Mouse (Mus musculus) T-helper 1 cell (primary cell): ENCODE measurements around the gene Dgkq.

Source experiments
- in situ Hi-C: fragments of 300-600 bp; cut with MboI, MseI; formaldehyde crosslinking; loops from one replicate; pipeline ENCODE4 v1.15.1; 2025; ENCODE audit warnings: high pct_unique_total_duplicates

The Dgkq gene

DNA sequence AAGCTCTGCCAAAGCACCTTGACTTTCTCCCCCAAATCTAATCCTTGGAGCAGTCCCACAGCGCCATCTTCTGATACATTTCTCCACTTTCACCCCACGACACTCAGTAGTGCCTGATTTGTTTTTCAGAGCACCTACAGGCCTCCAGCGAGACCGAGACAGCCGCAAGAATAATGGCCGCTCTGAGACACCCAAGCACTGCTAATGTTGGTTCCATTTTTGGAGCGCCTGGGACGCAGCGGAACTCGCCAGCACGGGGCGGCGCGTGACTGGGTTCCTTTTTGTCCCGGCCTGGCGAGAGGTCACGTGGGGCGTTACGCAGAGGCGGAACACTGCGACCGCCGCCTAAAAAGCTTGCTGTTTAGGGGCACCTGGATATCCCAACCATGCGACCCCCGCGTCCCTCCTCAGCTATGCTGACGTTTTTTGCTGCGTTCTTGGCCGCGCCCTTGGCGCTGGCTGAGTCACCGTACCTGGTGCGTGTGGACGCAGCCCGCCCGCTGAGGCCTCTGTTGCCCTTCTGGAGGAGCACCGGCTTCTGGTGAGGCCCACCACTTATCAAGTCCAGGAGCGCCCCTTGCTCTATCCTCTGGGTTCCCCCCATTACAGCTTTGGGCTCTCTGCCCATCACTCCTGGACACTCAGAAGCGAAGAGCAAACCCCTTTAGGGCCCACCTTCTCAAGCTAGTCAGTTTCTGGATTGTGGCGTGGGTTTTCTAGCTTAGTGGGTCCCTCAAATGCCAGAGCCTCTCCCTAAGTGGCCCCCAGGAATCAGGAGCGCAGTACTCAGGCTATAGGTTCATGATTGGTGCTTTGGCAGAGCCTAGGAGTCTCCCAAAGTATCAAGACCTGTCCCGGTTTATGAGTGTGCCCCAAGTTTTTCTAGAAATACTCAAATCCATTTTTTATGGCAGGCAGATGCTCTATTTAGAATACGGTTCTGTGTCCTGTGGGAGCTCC is at the start of gene Dgkq:
Gene Dgkq (minus strand): TSS at position 696 of the 960 bp plus-strand sequence.
- in situ Hi-C loops, result no loop called here

DNA sequence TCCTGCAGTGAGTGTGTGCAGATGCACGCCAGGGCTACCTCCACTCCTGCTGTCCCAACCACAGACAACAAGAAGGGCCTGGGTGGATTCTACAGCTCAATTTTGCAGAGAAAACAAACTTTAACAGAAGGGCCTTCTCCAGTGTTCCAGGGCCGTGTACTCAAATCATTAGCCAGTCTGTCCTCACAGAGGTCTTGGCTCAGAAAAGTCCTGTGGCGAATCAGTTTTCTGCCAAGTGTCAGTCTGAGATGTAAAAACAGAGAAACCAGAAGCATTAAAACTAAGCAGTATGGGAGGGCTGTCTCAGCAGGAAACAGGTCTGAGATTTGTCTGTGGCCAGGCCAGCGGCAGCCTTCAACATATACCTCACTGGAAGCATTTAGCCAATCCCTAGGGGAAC is 48.6 kb upstream of the Dgkq start:
- in situ Hi-C loops, result no loop called here

DNA sequence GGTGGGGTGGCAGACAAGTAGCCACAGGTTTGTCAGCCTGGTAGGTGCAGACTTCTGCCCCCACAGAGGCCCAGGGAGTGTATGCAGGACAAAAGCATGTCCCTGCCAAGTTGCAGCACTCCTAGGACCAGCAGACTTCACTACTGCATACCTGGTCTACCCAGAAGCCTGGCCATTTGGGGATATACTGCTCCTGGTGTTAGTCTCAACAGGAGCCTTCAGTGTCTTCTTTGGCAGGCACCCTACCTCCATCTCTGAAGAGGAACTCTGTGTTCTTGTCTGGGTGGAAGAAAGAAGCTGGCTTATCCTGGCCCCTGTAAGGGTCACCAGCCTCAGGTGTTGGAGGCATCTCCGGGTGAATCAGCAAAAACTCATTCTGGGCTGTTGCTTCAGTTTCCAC is 46.5 kb upstream of the Dgkq start:
- in situ Hi-C loops, result no loop called here

DNA sequence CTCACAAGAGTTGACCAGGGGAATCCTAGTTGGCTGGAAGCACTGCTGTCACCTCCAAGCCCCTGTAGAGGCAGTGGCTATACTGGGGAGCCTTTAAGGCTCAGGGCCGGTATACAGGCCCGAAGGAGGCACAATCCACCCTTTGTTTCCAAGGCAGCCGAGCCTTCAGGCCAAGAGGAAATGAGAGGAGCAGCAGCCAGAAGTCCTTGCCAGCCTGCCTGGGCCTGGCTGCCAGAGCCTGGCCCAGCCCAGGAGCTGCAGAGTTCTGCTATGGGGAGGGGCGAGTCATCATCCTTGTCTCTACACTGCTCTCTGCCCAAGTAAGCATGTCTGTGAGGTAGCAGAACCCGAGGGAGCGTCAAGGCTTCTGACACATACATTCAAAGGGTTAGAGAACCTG is 44.7 kb upstream of the Dgkq start:
- in situ Hi-C loops, result no loop called here

DNA sequence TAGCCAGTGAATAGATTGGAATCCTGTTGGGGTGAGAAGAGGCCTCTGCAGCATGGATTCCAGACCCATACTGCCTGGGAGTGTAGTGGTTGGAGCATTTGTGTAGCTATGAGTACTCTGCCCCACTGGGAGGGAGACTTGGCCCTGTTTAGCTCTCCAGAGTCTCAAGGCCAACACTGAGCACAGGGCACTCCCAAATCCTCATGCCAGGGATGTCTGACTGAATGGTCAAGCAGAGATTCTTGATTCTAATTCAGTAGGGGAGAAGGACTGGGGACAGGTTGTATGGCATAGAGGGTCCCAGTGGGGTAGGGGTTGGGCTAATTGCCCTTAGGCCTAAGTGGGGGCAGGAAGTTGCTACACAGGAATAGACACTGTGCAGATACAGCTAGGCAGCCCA is 44.2 kb upstream of the Dgkq start:
- in situ Hi-C loops, result no loop called here

DNA sequence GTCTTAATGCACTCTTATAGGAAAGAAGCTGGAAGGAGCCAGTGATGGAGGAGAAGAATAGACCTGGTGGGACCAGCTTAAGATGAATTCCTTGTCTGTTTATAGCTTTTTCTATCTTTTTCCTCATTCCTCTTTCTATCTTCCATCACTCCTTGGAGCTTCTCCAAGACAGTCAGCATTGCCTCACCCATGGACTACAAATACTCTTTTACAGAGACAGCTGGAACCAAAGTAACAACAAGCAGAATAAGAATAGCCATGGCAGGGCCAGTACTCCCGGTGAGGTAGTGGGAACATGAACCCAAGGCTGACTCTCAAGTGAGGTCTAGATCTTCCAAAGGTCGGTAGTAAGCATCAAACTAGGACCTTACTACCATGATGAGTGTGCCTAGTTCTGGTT is 43.6 kb upstream of the Dgkq start:
- in situ Hi-C loops, result no loop called here

DNA sequence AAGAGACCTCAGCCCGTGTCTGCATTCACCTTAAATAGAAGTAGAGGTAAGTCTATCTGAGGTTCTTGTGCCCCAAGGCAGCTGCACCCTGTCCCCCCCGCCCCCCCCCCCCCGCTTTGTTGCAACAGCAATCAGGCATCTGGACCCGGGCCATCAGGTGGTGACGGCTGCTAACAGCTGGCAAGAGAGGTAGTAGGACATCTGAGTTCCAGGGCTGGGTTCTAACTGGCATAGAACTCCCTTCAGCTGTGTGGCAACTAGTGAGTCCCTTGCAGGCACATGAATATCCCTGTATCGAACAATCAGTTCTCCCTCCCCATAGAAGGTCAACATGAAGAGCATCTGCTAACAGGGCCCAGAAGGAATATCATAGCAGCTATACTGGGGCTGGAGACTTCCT is 42.5 kb upstream of the Dgkq start:
- in situ Hi-C loops, result no loop called here

DNA sequence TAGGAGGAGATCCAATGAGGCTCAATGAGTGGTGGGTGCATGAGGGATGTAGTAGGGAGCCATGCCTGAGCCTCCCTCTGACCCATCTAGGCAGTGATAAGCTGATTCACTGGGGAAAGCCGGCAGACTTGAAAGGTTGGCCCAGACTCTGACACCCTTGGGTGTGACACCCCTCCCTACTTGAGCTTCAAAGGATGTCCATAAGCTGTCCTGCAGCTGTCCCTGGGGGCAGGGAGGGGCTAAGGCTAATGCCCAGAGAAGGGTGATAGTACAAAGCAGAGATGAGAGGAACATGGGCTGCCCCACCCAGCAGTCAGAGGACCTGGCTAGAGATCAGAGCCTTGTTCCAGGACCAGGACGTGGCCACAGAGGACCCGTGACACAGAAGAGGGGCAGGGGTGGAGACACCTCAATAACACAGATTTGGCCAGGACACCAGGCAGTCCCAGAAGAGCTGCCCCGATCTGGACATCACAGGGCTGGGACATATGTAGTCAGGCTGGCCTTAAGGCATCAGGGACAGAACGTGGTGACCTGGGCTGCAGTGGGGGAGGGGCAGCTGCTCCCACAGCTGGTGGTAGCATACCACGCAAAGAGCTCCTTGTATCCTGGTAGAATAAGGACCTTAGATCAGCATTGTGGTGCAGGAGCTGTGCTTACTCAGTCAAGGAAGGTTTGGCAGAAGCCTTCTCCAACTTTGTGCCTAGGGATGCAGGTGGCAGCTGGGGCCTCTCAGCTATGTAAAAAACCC is 39.7 kb upstream of the Dgkq start:
- in situ Hi-C loops, result no loop called here

DNA sequence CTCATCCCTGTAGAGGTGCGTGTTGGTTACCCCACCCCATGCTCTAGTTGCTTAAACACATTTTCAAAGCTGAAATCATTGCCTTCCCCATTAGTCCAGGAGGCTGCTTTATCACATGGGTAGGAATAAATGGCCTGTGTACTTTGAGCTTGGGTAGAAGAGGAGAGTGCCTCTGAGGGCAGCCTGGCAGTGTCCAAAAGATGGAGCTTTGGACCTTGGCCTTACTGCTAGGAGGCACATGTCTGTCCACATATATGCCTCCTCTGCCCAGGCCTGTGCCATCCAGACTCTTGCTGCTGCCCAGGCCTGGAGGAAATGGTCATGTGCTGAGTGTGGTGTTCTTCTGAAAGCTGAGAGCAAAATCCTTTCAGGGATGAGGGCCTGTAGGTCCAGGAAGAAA is 38.9 kb upstream of the Dgkq start:
- in situ Hi-C loops, result no loop called here

DNA sequence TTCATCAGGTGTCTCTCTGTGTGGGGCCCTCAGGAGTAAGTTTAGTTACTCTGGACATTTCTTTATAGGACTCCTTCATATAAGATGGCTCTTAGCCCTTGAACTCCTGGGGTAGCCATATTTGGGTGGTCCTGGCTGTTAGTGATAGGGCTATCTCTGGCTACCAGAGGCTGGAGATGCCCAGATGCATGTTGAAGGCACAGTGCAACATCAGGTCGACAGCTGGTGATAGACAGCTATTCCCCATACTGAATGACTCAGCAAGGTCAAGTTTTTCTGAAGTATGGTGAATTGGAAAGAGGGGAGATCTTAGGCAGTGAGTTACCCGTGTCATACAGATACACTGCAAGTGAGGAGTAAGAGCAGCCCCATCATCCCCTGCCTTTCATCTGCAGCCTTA is 38.3 kb upstream of the Dgkq start:
- in situ Hi-C loops, result no loop called here

DNA sequence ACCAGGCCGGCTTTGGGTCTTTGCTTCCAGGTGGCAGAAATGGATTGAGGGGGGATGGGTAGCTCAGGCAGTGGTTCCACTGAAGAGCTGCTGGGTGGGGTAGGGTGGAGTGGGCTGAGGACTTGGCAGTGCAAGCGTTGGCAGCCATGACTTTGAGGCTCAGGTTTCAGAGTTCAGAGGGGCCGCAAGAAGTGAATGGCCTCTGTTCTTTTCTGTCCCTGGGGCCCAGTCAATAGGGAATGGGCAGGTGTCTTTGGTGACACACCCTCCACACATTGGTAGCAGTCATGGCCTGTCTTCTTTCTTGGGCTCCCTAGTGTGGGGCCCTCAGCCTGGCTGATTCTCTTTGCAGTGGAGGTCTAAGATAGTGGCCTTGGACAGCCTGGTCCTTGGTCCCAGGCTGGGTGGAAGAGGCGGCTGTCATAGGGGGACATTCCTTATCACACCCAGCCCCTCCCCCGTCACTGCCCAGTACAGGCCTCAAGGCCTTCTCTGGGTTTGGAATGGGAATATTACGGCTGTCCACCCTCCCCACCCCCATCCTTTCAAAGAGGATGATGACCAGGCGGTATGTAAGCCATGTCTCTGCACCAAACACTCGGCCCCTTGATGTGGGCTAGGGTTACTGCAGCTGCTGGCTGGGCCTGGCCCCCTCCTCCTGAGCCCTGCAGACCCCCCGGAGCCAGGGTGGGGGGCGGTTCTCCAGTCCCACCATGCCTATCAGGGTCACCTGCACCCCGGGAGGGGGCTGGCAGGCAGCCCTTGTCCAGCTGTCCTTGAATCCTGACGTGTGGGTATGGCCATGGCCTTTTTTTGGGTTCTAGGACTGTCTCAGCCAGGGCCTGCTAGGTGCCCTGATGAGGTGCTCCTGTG is 34.5 kb upstream of the Dgkq start:
- in situ Hi-C loops, result no loop called here

DNA sequence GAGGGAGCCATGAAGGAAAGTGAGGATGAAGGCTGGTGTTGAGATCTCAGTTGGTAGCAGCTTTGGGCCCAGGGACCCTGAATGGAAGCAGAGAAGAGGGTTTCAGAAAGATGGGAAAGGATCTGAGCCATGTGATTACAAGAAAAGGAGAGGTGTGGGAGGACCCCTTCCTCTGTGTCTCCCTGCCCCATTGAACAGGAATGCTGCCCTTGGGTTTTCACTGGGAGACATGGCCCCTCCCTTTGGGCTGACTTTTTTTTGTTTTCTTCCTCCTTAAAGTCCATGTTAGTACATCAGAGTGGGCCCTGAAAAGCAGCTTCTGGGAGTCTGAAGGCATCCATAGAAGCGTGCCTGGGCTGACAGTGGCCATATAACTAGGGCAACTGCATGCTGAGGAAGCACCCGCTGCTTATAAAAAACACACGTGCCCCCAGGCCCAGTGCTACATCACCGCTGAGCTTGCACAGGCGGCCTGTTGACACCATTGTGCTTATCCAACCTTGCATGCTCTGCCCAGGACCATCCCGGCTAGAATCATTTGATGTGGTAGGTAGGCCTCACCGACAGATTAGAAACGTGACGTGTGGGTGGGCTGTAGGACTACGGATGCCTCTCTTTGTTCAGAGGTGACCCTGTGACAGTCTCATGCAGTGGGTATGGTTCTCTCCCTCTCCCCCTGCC is 32.0 kb upstream of the Dgkq start:
- in situ Hi-C loops, result no loop called here

DNA sequence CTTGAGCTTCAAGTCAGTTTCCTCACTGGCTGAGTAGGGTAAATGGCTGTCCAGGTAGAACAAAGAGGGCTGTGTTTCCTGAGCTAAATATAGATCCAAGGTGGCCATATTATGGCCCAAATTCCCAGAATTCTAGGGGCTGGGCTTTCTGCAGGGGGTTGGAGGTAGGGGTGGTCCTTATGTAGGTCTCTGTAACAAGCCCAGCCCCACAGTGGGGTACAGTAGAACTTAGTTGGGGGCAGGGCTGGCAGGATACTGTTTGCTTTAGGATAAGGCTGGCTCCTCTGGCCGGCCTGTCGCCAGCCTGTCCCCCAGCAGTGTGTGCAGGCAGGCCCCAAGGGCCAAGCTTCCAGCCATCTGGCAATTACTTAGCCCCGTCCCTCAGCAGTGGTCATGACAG is 30.9 kb upstream of the Dgkq start:
- in situ Hi-C loops, result no loop called here

DNA sequence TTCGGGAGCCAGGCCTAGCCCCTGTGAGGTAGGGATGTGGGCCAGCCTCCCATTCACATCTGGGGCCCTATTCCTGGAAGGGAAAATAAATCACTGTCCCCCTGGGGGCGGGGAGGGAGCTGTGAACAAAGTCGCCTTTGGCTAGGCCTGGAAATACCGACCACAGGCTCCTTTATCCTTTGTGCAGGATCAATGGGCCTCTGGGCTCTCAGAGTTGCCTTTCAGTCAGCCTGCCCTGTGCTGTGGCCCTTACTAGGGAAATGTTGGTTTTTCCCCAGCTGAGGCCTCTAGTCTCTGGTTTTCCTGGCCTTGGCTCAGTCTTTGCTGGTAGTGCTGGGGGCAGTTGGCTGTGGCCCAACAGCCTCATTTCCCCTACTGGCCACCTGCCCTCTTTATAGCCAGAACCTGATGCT is 27.9 kb upstream of the Dgkq start:
- in situ Hi-C loops, result no loop called here

DNA sequence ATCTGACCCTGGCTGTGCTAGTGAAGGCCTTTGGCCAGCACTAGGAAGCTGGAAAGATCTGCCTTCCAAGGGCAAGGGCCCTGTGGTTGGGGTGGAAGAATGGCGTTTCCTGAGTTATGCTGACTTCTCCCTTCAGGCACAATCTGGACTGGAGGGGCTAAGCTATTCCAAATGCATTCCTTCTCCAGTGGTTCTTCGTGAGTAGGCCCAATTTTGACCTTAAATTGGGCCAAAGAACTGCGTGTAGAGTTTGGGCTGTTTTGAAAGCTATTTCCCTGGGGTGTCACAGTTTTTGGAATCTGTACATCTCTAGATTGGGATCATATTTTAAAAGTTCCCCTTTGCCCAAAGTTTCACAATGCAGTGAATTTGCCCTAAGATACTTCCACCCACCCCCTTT is 27.1 kb upstream of the Dgkq start:
- in situ Hi-C loops, result no loop called here

DNA sequence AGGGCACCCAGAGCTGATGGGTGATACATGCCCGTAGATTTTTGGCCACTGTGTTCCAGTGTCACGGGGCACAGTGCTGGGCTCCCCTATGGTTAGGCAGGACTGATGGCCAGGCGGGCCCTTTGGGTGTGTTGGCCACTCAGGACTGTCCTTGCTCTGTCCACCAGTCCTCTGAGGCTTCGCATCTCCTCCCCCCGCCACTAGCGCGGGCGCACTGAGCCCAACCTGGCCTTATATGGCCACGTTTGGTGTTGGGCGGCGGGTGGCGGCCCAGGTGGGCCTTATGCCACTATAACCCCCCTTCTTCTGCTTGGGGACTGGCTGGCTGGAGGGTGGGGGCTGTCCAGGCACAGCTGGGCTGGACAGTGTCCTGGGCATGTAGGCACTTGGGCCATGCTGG is 26.4 kb upstream of the Dgkq start:
- in situ Hi-C loops, result no loop called here

DNA sequence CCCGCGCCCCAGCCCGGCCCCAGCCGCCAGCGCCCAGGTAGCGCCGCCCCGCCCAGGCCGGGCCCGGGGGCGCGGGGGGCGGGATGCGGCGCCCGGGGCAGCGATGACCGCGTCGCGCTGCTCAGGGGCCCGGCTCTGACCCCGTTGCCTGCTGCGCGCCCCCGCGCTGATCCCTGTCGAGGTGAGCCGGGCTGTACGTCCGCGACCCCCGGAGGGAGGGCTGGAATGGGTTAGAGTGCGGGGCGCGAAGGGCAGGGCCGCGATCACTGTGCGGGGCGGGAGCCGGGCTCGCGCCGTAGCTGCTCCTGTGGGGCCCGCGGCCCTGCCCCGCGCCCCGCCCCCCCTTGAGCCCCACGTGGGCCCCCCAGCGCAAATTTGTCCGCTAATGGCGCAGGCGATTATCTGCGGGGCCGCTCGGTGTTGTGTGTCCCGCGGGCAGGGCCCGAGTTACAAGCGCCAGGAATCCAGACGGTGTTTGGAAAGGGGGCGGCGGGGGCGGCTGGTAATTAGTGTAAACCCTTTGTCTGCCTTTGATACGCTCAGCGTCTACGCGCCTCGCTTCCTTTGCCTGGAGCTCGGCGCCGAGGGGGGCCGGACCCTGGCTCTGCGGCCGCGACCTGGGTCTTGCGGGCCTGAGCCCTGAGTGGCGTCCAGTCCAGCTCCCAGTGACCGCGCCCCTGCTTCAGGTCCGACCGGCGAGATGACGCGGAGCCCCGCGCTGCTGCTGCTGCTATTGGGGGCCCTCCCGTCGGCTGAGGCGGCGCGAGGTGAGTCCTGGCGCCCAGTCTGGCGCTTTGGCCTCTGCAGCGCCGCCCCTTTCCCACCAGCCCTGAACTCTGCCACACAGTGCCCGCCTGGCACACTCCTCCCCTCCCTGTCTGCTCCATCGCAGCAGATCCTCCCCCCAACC is 25.1 kb upstream of the Dgkq start:
- in situ Hi-C loops, result no loop called here

DNA sequence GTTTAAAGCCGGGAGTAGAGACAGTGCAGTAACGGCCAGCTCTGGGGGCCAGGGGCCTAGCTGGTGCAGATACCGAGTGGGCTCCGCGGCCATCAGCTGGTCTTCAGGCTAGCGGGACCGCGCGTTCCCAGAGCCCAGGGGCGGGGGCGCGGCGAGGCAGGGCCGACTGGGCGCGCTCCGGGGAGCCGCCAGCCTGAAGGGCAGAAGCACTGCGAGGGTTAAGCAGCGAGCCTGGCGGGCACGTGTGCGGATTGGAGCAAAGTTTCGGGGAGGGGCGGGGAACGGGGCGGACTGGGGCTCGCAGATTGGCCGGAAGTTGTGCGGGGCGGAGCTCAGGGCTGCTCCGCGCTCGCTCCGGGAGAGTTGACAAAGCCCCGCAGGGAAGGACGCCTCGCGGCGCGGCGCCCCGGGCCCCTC is 24.4 kb upstream of the Dgkq start:
- in situ Hi-C loops, result no loop called here

DNA sequence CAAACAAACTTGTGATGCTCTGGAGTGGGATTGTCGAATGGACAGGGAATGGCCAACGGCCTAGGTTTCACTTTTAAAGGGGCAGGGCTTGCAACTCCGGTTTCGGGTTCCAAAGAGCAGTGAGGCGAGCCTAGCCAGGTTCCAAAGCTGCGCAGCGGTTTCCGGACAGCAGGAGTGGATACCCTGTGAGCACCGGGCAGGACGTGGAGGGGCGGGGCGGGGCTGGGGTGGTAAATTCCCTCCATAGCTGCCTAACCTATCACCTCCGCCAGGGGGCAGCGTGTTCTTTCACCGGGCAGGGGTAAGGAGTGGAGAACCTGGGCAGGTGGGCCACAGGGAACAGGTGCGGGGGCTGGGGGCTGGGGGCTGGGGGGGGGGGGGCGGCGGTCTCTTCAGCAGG is 22.8 kb upstream of the Dgkq start, which contains the start of gene Fgfrl1:
Gene Fgfrl1 (plus strand): TSS at position 112 of the 400 bp plus-strand sequence.
- in situ Hi-C loops, result no loop called here

DNA sequence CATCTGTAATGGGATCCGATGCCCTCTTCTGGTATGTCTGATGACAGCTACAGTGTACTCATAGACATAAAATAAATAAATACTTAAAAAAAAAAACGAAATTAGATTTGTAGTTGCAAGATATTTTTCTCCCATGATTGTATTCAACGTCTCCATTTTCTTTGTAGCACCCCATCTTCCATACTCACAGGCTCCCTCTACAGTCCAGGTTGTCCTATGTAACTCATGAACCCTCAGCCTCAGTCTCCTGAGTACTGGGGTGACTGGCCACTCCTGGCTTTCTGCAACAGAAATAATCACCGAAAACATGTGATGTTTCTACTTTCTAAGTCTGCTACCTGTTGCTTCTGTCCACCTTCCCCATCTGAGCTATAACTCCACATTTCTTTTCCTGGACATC is 21.7 kb upstream of the Dgkq start:
- in situ Hi-C loops, result no loop called here
